Mouse (Mus musculus): ENCODE results near the gene Adra2a. TPM values are rescaled to one million over a fixed set of nuclear protein-coding genes. Genes with fewer than 3 reads are reported as not detected.

Adra2a gene
- polyA plus RNA-seq, 2 experiments = 0.04 to 0.09 TPM

GRCm38 (mm10) chr19:54035100-54035499 is 8.9 kb upstream of the Adra2a start:
- Histone ChIP-seq H3K4me1 (replicated peaks; ENCODE audit: control insufficient read depth in 2 of 2, insufficient read depth in 2 of 2, low read length in 1 of 2) (no peaks in the 10 kb centered on the region), H3K27me3 (ENCODE audit: control insufficient read depth, insufficient read depth, low read length) (no peaks in the 10 kb centered on the region), H3K9me3 (ENCODE audit: control insufficient read depth, low read length) (no peaks in the 10 kb centered on the region), H3K9ac (replicated peaks) (no peak overlapping the region), H3K27ac (no peak overlapping the region), H3K36me3 (replicated peaks; ENCODE audit: control insufficient read depth, insufficient read depth, low read depth) (peaks cover 3% of the 10 kb centered on the region), H3K4me2 (ENCODE audit: low read depth) (no peak overlapping the region), H3K4me3 (ENCODE audit: insufficient read depth in 1 of 2, low read depth in 2 of 2, low read length in 2 of 2) (no peak overlapping the region)
- DNase-seq (ENCODE audit: low read depth in 3 of 3, low spot score in 3 of 3) (no peak), ATAC-seq (ENCODE audit: insufficient read depth) (no peak)
- 86% methylated on average over 6 of the region's 6 CpGs for WGBS (ENCODE audit: insufficient replicate concordance)
- TF ChIP-seq CTCF (IDR thresholded peaks at IDR 0.05; ENCODE audit: low read depth) = no peak
- no peak for TF ChIP-seq EP300 (IDR thresholded peaks at IDR 0.05; ENCODE audit: low read depth)

DNA sequence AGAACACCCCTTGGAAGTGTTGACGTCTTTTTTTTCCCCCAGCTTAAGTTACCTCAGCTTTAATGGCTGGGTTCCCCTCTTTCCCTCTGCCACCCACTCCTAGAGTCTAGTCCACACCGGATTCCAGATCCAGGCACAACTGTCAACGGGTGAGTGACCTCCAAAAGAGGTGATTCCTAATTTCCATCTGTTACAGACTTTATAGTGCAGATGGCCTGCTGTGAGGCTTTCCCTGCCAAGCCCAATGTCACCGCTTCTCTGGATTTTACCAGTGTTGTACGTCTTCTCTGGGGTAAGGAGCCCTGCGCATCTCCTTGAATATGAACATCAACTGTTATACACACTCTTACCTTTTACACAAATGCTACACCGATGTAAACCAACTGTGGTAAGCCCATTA is 4.5 kb upstream of the Adra2a start:
- no peak overlapping the region for H3K4me3 ChIP-seq (ENCODE audit: insufficient read depth in 1 of 2, low read depth in 2 of 2, low read length in 2 of 2)
- 72% methylated on average over 7 of the region's 7 CpGs for WGBS (ENCODE audit: insufficient replicate concordance)
- DNase-seq (ENCODE audit: low read depth in 3 of 3, low spot score in 3 of 3) = no peak

GRCm38 (mm10) chr19:54040356-54041028 is 3.5 kb upstream of the Adra2a start:
- TF ChIP-seq CTCF (IDR thresholded peaks at IDR 0.05; ENCODE audit: low read depth) = no peak
- no peak overlapping the region for H3K9ac ChIP-seq (replicated peaks)
- H3K27ac ChIP-seq = no peak overlapping the region
- H3K27me3 ChIP-seq (ENCODE audit: control insufficient read depth, insufficient read depth, low read length) = peaks cover 28% of the 10 kb centered on the region
- no peaks in the 10 kb centered on the region for H3K36me3 ChIP-seq (replicated peaks; ENCODE audit: control insufficient read depth, insufficient read depth, low read depth)
- no peaks in the 10 kb centered on the region for H3K9me3 ChIP-seq (ENCODE audit: control insufficient read depth, low read length)
- DNase-seq (ENCODE audit: low read depth in 3 of 3, low spot score in 3 of 3) (no peak), ATAC-seq (ENCODE audit: insufficient read depth) (no peak)
- H3K4me1 ChIP-seq (replicated peaks; ENCODE audit: control insufficient read depth in 2 of 2, insufficient read depth in 2 of 2, low read length in 1 of 2) = no peaks in the 10 kb centered on the region; a peak in 1 of 4 replicates
- 40% methylated on average over 4 of the region's 4 CpGs for WGBS (ENCODE audit: insufficient replicate concordance)
- H3K4me3 ChIP-seq (ENCODE audit: insufficient read depth in 1 of 2, low read depth in 2 of 2, low read length in 2 of 2) = no peak overlapping the region
- H3K4me2 ChIP-seq (ENCODE audit: low read depth) = no peak overlapping the region

More for the DNA sequence above, 4.5 kb upstream of the Adra2a start:
- no peak for ATAC-seq (ENCODE audit: insufficient read depth)
- no peaks in the 10 kb centered on the region; a peak in 1 of 4 replicates for H3K4me1 ChIP-seq (replicated peaks; ENCODE audit: control insufficient read depth in 2 of 2, insufficient read depth in 2 of 2, low read length in 1 of 2)
- no peak overlapping the region for H3K27ac ChIP-seq
- TF ChIP-seq CTCF (IDR thresholded peaks at IDR 0.05; ENCODE audit: low read depth) (no peak), EP300 (IDR thresholded peaks at IDR 0.05; ENCODE audit: low read depth) (no peak)
- H3K27me3 ChIP-seq (ENCODE audit: control insufficient read depth, insufficient read depth, low read length) = peaks cover 17% of the 10 kb centered on the region
- H3K9me3 ChIP-seq (ENCODE audit: control insufficient read depth, low read length) = no peaks in the 10 kb centered on the region
- H3K36me3 ChIP-seq (replicated peaks; ENCODE audit: control insufficient read depth, insufficient read depth, low read depth) = no peaks in the 10 kb centered on the region
- no peak overlapping the region for H3K4me2 ChIP-seq (ENCODE audit: low read depth)
- no peak overlapping the region for H3K9ac ChIP-seq (replicated peaks)

DNA sequence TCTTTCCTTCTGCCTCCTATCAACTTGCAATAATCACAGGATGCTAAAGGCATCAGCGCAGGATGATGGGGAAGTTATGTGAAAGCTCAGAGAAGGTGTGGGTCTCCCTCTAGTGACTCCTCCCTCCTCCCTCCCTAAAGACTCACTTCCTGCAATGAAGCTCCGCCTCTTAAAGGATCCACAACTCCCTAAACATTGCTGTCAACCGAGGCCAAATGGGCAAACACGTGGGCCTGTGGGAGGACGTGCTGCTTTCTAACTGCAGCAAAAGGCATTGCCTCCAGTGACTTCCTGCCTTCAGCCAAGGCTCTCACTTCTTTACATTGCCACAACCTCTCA is 3.0 kb upstream of the Adra2a start:
- Histone ChIP-seq H3K27me3 (ENCODE audit: control insufficient read depth, insufficient read depth, low read length) (peaks cover 33% of the 10 kb centered on the region), H3K27ac (no peak overlapping the region), H3K4me2 (ENCODE audit: low read depth) (no peak overlapping the region), H3K36me3 (replicated peaks; ENCODE audit: control insufficient read depth, insufficient read depth, low read depth) (no peaks in the 10 kb centered on the region), H3K9me3 (ENCODE audit: control insufficient read depth, low read length) (no peaks in the 10 kb centered on the region), H3K4me3 (ENCODE audit: insufficient read depth in 1 of 2, low read depth in 2 of 2, low read length in 2 of 2) (no peak overlapping the region), H3K9ac (replicated peaks) (no peak overlapping the region), H3K4me1 (replicated peaks; ENCODE audit: control insufficient read depth in 2 of 2, insufficient read depth in 2 of 2, low read length in 1 of 2) (no peaks in the 10 kb centered on the region; a peak in 1 of 4 replicates)
- DNase-seq (ENCODE audit: low read depth in 3 of 3, low spot score in 3 of 3) = no peak
- TF ChIP-seq EP300 (IDR thresholded peaks at IDR 0.05; ENCODE audit: low read depth) (no peak), CTCF (IDR thresholded peaks at IDR 0.05; ENCODE audit: low read depth) (no peak)
- WGBS (ENCODE audit: insufficient replicate concordance) = 20% methylated on average over 5 of the region's 5 CpGs
- ATAC-seq (ENCODE audit: insufficient read depth) = no peak

GRCm38 (mm10) chr19:54044507-54045371 is 788 bp downstream of the Adra2a start:
- ATAC-seq (ENCODE audit: insufficient read depth) (peak; percentile 44), DNase-seq (ENCODE audit: low read depth in 3 of 3, low spot score in 3 of 3) (no peak)
- Histone ChIP-seq H3K4me2 (ENCODE audit: low read depth) (peak overlapping the region; percentile 51), H3K4me1 (replicated peaks; ENCODE audit: control insufficient read depth in 2 of 2, insufficient read depth in 2 of 2, low read length in 1 of 2) (no peaks in the 10 kb centered on the region; a peak in 1 of 4 replicates), H3K9me3 (ENCODE audit: control insufficient read depth, low read length) (no peaks in the 10 kb centered on the region), H3K36me3 (replicated peaks; ENCODE audit: control insufficient read depth, insufficient read depth, low read depth) (no peaks in the 10 kb centered on the region), H3K27ac (no peak overlapping the region), H3K4me3 (ENCODE audit: insufficient read depth in 1 of 2, low read depth in 2 of 2, low read length in 2 of 2) (peak overlapping the region; percentile 30 to 32; a peak in 3 of 4 replicates), H3K9ac (replicated peaks) (no peak overlapping the region), H3K27me3 (ENCODE audit: control insufficient read depth, insufficient read depth, low read length) (peaks cover 70% of the 10 kb centered on the region)
- peak; percentile 78 for TF ChIP-seq CTCF (IDR thresholded peaks at IDR 0.05; ENCODE audit: low read depth)
- no peak for TF ChIP-seq EP300 (IDR thresholded peaks at IDR 0.05; ENCODE audit: low read depth)
- 1% methylated on average over 58 of the region's 59 CpGs for WGBS (ENCODE audit: insufficient replicate concordance)

Measured in liver, embryonic 14.5 days (tissue).